Mouse (Mus musculus) brain, embryonic 14.5 days (tissue): ENCODE results near the gene 4930544D05Rik.

Source experiments
- CTCF ChIP-seq: fragments of 200-500 bp; IDR thresholded peaks from 2 replicates; pipeline ENCODE4 v1.5.1; 2012; ENCODE audit warnings: inconsistent platforms, mild to moderate bottlenecking, moderate library complexity, borderline replicate concordance; ENCODE audit not compliant: insufficient read depth, insufficient read length; ENCODE audit errors: extremely low read depth
- POLR2A ChIP-seq: fragments of 200-500 bp; IDR thresholded peaks from 2 replicates; pipeline ENCODE4 v1.6.1; 2012; ENCODE audit warnings: mild to moderate bottlenecking, inconsistent platforms, borderline replicate concordance; ENCODE audit not compliant: poor library complexity, insufficient read depth, insufficient read length, severe bottlenecking; ENCODE audit errors: extremely low read depth

DNA sequence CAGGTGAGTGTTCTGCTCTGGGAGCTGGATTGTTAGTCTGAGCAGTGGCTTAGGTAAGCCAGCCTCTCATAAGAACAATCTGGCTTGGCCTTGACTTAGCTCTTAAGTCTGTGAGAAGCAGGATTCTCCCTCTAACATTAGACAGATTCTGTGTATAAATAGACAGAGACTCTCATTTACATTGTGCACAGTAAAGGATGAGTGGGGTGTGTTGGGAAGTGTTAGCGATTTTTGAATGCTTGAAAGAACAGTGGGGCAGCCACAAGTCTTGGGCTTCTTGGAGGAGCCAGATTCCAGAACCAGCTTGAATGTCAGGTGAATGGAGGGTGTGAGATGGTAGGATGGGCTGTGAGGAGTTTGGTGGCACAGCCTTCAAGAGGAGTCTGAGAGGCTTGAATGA lies 44.0 kb upstream of the 4930544D05Rik start:
- TF ChIP-seq CTCF (no peak), POLR2A (no peak)
